Mouse (Mus musculus): ENCODE measurements around the gene Mall. TPM values are rescaled to one million over a fixed set of nuclear protein-coding genes. Genes with fewer than 3 reads are reported as not detected.

Mall gene
- polyA plus RNA-seq, 1 experiment: 5.3 TPM

DNA sequence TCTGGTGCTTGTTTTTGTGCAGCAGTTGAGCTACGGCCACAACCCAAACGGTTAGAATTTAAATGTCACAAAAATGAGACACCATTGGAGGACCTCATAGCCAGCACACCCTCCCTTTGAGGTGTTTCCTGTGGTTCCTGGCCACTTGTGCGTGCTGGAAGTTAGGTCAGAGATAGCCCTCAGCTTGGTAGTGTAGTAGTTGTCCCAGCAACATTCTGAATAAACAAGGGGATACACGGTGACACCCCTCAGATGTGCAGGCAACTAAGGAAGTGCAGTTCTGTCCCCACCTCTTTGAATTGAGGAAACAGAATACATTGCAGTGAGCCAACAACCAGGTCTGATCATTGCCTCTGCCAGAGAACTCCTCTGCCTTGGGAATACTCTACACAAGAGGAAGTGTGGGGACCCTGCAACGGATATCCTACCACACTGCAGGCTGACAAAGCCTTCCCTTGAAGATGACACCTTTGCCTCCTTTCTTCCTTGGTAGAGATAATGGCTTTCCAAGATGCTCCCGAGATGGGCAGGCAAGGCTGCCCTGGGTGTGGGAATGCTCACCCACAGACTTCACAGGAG, 7.0 kb upstream of the Mall start:
- H3K4me3 ChIP-seq (ENCODE audit: low read depth, low read length): no peak overlapping the region
- H3K36me3 ChIP-seq (ENCODE audit: control insufficient read depth, insufficient read depth, low read length, poor library complexity, severe bottlenecking): no peaks in the 10 kb centered on the region
- no peaks in the 10 kb centered on the region for H3K9me3 ChIP-seq (replicated peaks; ENCODE audit: control insufficient read depth, insufficient read depth, low read length, poor library complexity, severe bottlenecking)
- H3K4me1 ChIP-seq (ENCODE audit: control insufficient read depth, insufficient read depth, low read length): no peaks in the 10 kb centered on the region
- no peaks in the 10 kb centered on the region; the same call in 1 of the 2 replicates for H3K27me3 ChIP-seq (ENCODE audit: control insufficient read depth, insufficient read depth, low read length, poor library complexity, severe bottlenecking)
- no peak overlapping the region for H3K27ac ChIP-seq (ENCODE audit: insufficient read depth, low read length)
- no peak overlapping the region for H3K9ac ChIP-seq (ENCODE audit: low read depth, poor library complexity, severe bottlenecking)
- TF ChIP-seq POLR2A (IDR thresholded peaks at IDR 0.05; ENCODE audit: insufficient read depth, low read length): no peak
- TF ChIP-seq CTCF (IDR thresholded peaks at IDR 0.05; ENCODE audit: low read depth, low read length): no peak
- no peak for TF ChIP-seq EP300 (IDR thresholded peaks at IDR 0.05; ENCODE audit: insufficient read depth, low read depth, low read length)

DNA sequence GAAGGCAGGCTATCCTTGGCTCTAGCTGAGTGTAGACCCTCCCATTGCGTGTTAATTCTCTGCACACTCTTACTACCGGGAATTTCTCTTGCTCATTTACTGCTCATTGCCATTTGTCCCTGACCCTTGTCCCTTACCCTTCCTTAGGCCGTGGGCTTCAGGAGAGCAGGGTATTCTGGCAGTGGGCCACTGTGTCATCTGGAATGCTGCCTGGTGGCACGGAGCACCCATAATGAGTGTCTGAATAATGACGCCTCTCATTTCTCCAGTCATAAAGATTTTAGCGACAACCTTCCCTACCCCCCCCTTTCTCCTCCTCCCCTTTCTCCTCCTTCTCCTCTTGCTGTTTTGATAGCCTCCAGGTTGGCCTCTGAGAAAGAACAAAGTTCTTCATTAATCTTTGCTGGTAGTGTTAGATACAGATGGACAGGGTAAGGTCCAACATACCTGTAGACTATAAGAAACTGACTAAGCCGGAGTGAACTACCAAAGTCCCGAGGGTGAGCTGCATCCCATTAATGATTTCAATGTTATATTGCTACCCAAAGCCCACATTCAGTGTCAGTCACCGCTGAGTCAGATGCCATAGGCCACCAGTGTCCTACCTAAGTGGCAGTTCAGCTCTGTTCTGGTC, 5.9 kb upstream of the Mall start:
- Histone ChIP-seq H3K4me1 (ENCODE audit: control insufficient read depth, insufficient read depth, low read length) (no peaks in the 10 kb centered on the region), H3K27me3 (ENCODE audit: control insufficient read depth, insufficient read depth, low read length, poor library complexity, severe bottlenecking) (no peaks in the 10 kb centered on the region; the same call in 1 of the 2 replicates), H3K27ac (ENCODE audit: insufficient read depth, low read length) (no peak overlapping the region), H3K9me3 (replicated peaks; ENCODE audit: control insufficient read depth, insufficient read depth, low read length, poor library complexity, severe bottlenecking) (no peaks in the 10 kb centered on the region), H3K36me3 (ENCODE audit: control insufficient read depth, insufficient read depth, low read length, poor library complexity, severe bottlenecking) (no peaks in the 10 kb centered on the region), H3K9ac (ENCODE audit: low read depth, poor library complexity, severe bottlenecking) (no peak overlapping the region), H3K4me3 (ENCODE audit: low read depth, low read length) (no peak overlapping the region)
- TF ChIP-seq EP300 (IDR thresholded peaks at IDR 0.05; ENCODE audit: insufficient read depth, low read depth, low read length) (no peak), POLR2A (IDR thresholded peaks at IDR 0.05; ENCODE audit: insufficient read depth, low read length) (no peak), CTCF (IDR thresholded peaks at IDR 0.05; ENCODE audit: low read depth, low read length) (no peak)

DNA sequence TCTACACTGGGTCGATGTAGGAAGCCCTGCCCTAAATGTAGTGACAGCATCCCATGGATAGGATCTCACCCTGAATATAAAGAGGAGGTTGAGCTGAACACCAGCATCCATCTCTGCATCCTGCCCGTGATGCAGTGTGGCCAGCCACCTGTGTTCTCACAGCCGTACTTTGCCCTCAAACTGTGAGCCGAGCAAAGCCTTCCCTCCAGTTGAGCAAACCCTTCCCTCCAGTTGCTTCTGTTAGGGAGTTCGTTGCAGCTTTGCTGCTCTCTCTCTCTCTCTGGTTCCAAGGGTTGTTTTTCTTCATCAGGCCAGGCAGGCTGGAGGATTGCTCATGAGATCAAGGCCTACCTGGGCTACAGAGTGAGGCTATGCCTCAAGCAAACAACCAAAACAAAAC, 5.2 kb upstream of the Mall start:
- TF ChIP-seq CTCF (IDR thresholded peaks at IDR 0.05; ENCODE audit: low read depth, low read length): no peak
- no peak for TF ChIP-seq EP300 (IDR thresholded peaks at IDR 0.05; ENCODE audit: insufficient read depth, low read depth, low read length)
- TF ChIP-seq POLR2A (IDR thresholded peaks at IDR 0.05; ENCODE audit: insufficient read depth, low read length): no peak
- Histone ChIP-seq H3K27me3 (ENCODE audit: control insufficient read depth, insufficient read depth, low read length, poor library complexity, severe bottlenecking) (no peaks in the 10 kb centered on the region; the same call in 1 of the 2 replicates), H3K36me3 (ENCODE audit: control insufficient read depth, insufficient read depth, low read length, poor library complexity, severe bottlenecking) (no peaks in the 10 kb centered on the region), H3K9me3 (replicated peaks; ENCODE audit: control insufficient read depth, insufficient read depth, low read length, poor library complexity, severe bottlenecking) (no peaks in the 10 kb centered on the region), H3K27ac (ENCODE audit: insufficient read depth, low read length) (no peak overlapping the region), H3K4me1 (ENCODE audit: control insufficient read depth, insufficient read depth, low read length) (no peaks in the 10 kb centered on the region), H3K9ac (ENCODE audit: low read depth, poor library complexity, severe bottlenecking) (no peak overlapping the region), H3K4me3 (ENCODE audit: low read depth, low read length) (no peak overlapping the region)

DNA sequence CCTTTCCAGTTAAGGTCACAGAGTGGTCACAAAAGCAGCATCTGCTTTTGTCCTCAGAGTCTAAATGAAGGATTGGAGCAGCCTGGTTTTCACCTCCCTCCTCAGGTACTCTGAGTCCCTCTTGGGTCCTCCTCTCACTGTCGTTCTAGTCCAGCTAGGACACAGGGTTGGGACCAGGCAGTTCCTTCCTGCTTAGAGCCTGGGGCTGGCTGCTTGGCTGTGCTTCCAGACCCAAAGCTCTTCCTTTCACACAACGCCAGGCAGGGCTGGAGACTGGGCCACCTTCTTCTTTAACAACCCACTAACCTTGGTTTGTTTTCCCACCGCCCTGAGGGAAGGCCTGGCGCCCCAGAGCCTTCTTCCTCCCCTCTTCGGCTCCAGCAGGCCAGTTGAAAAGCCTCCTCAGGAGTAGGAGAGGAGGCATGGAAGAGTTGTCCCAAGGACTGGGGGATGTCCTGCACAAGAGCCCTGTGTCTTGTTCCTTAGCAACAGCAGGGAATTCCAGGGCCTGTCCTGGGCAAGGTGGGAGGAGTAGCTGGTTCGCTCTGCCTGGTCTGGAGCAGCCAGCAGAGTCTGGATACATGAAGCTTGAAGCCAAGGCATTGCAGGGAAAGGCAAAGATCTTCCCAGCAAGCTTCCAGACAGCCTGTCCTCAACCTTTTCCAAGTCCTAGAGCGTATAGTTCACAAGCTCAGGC, 717 bp upstream of the Mall start:
- Histone ChIP-seq H3K9ac (ENCODE audit: low read depth, poor library complexity, severe bottlenecking) (no peak overlapping the region), H3K4me1 (ENCODE audit: control insufficient read depth, insufficient read depth, low read length) (no peaks in the 10 kb centered on the region), H3K27me3 (ENCODE audit: control insufficient read depth, insufficient read depth, low read length, poor library complexity, severe bottlenecking) (no peaks in the 10 kb centered on the region), H3K9me3 (replicated peaks; ENCODE audit: control insufficient read depth, insufficient read depth, low read length, poor library complexity, severe bottlenecking) (no peaks in the 10 kb centered on the region), H3K27ac (ENCODE audit: insufficient read depth, low read length) (no peak overlapping the region), H3K36me3 (ENCODE audit: control insufficient read depth, insufficient read depth, low read length, poor library complexity, severe bottlenecking) (no peaks in the 10 kb centered on the region), H3K4me3 (ENCODE audit: low read depth, low read length) (no peak overlapping the region)
- TF ChIP-seq CTCF (IDR thresholded peaks at IDR 0.05; ENCODE audit: low read depth, low read length): no peak
- TF ChIP-seq EP300 (IDR thresholded peaks at IDR 0.05; ENCODE audit: insufficient read depth, low read depth, low read length): no peak
- TF ChIP-seq POLR2A (IDR thresholded peaks at IDR 0.05; ENCODE audit: insufficient read depth, low read length): no peak

DNA sequence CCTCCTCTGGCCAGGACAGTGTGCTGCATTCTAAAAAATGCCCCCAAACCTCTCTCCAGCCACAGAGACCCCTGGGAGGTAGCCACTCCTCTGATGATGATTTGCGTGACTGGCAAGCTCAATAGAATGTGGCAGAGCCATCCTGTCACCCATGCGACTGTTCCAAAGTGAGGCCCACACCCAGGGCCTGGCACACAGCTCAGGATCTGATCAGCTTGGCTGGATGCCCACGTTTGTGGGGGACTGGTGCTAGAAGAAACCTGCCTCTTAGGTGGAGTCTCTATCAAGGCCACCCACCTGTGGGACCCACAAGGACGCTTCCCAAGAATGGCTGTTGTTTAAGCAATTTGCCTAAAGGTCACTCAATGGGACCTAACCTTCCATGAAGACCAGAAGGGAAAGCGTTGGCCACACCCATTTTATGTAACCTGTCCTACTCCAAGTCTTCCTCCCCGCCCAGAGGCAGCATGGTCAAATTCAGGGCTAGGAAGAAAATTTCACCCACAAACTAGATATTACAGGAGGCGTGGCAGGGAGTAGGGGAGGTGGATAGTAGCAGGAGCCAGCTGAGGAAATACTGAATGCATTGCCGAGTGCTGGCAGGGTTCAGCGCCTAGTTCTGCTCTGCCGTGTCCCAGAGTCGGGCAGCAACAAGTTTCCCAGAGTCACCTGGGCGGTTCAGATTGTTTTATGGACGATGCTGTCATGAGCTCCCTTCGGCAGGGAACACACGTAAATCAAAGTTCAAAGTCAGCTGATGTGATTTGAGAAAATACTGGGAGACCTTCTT, 876 bp downstream of the Mall start:
- Histone ChIP-seq H3K27ac (ENCODE audit: insufficient read depth, low read length) (no peak overlapping the region), H3K4me3 (ENCODE audit: low read depth, low read length) (no peak overlapping the region), H3K36me3 (ENCODE audit: control insufficient read depth, insufficient read depth, low read length, poor library complexity, severe bottlenecking) (no peaks in the 10 kb centered on the region), H3K9me3 (replicated peaks; ENCODE audit: control insufficient read depth, insufficient read depth, low read length, poor library complexity, severe bottlenecking) (no peaks in the 10 kb centered on the region), H3K4me1 (ENCODE audit: control insufficient read depth, insufficient read depth, low read length) (no peaks in the 10 kb centered on the region), H3K9ac (ENCODE audit: low read depth, poor library complexity, severe bottlenecking) (no peak overlapping the region), H3K27me3 (ENCODE audit: control insufficient read depth, insufficient read depth, low read length, poor library complexity, severe bottlenecking) (no peaks in the 10 kb centered on the region)
- TF ChIP-seq EP300 (IDR thresholded peaks at IDR 0.05; ENCODE audit: insufficient read depth, low read depth, low read length): no peak
- TF ChIP-seq CTCF (IDR thresholded peaks at IDR 0.05; ENCODE audit: low read depth, low read length): no peak
- TF ChIP-seq POLR2A (IDR thresholded peaks at IDR 0.05; ENCODE audit: insufficient read depth, low read length): no peak

Data from ES-Bruce4 (cell line).